Mouse (Mus musculus) left cerebral cortex, adult 8-10 months (tissue): ENCODE data around the gene Gm10668. TPM values are rescaled to one million over a fixed set of nuclear protein-coding genes. Genes with fewer than 3 reads are reported as not detected.
"Not testable (repeated sequence)": the region's sequence is repeated elsewhere in the genome, so short reads cannot be mapped to it uniquely, and the experiment has no call there.

ENCODE experiments used
- DNase-seq, 2 experiments: peaks; one replicate each; pipeline ENCODE4 v3.0.0; 2022; ENCODE audit warnings: low spot score in 2 of 2
- total RNA-seq, 4 experiments: library from RNA; stranded (reverse); gene quantifications; 2 replicates each; pipeline ENCODE4 v1.2.4; 2022

Gene Gm10668
- total RNA-seq, result not detected

GRCm38 (mm10) chr7:20730524-20730923 lies at the start of gene Gm10668:
TSS of gene Gm10668 (minus strand) at chr7:20730624.
- not testable (repeated sequence) for DNase-seq

GRCm38 (mm10) chr7:20770885-20771284 lies 40.5 kb upstream of the Gm10668 start, which contains the start of gene Vmn1r112:
TSS of gene Vmn1r112 (plus strand) at chr7:20771185.
- not testable (repeated sequence) for DNase-seq

GRCm38 (mm10) chr7:20703116-20703515 lies 27.3 kb downstream of the Gm10668 start, which contains the start of gene Vmn1r111:
TSS of gene Vmn1r111 (minus strand) at chr7:20703216.
- DNase-seq, result not testable (repeated sequence)

Other genes with a start within 250 kb of the Gm10668 start
- not detected for gene Vmn1r103, start 220.1 kb downstream of the Gm10668 start, total RNA-seq
- gene Vmn1r104, start 196.8 kb downstream of the Gm10668 start, total RNA-seq, result not detected
- gene Gm5726, start 184.9 kb downstream of the Gm10668 start, total RNA-seq, result not detected
- not detected for gene Gm4141, start 154.4 kb downstream of the Gm10668 start, total RNA-seq
- gene Gm4513, start 131.6 kb downstream of the Gm10668 start, total RNA-seq, result not detected
- not detected for gene Vmn1r107, start 61.7 kb downstream of the Gm10668 start, total RNA-seq
- gene Vmn1r111, start 27.4 kb downstream of the Gm10668 start, total RNA-seq, result not detected
- not detected for gene Vmn1r112, start 40.6 kb upstream of the Gm10668 start, total RNA-seq
- gene Vmn1r113, start 56.7 kb upstream of the Gm10668 start, total RNA-seq, result not detected
- not detected for gene Vmn1r114, start 81.6 kb upstream of the Gm10668 start, total RNA-seq
- gene Vmn1r115, start 114.4 kb upstream of the Gm10668 start, total RNA-seq, result not detected
- gene Vmn1r116, start 141.6 kb upstream of the Gm10668 start, total RNA-seq, result not detected
- not detected for gene Vmn1r117, start 153.5 kb upstream of the Gm10668 start, total RNA-seq
- gene Vmn1r118, start 181.7 kb upstream of the Gm10668 start, total RNA-seq, result not detected